Mouse (Mus musculus): ENCODE measurements around the gene Mex3d. TPM values are rescaled to one million over a fixed set of nuclear protein-coding genes. Genes with fewer than 3 reads are reported as not detected.
A peak's percentile ranks its signal among the peaks of the same experiment; 100 is the strongest.

Mex3d gene
- total and polyA plus RNA-seq, 3 experiments = 15.6 to 18.8 TPM; not detected in 1

DNA sequence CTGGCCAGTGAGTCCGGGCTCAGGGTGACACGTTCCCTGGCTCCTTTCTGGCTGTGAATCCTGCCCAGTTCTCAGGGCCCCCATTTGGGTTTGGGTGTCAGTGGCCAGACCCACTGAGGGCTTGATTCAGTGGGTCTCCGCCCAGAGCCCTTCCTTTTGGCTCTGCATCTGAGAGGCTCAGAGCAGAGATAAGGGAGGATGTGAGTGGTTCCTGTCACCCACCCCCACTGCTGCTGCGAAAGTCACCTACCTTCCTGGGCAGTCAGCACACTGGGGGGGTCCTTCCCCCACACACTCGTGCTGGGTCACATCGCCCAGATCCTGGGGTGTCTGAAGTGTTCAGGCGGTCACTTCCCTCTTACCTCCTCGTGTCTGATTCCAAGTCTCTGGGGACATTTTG, 34.7 kb downstream of the Mex3d start (continued):
- TF ChIP-seq ZKSCAN1 (IDR thresholded peaks at IDR 0.05; ENCODE audit: low read depth, low read length) (no peak), MAZ (IDR thresholded peaks at IDR 0.05; ENCODE audit: low read depth, low read length) (peak; percentile 29; the same call in 1 of the 2 replicates)

DNA sequence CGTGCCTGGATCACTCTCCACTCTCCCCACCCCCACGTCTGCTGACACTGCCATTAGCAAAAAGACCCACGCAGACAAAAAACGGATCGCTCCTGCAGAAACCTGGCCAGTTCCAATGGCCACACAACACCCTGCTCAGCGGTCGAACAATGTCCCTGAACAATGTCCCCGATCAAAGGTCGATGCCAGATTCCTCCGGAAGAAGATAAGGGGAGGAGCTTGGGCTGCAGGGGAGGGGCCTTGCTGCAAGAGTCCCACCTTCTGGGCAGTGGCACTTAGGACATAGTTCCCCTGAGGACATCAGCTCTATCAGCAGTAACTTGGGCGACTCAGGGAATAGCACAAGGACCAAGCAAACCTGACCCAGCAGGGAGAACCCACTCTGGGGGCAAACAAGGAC, 35.6 kb downstream of the Mex3d start:
- H3K4me1 ChIP-seq (ENCODE audit: control insufficient read depth in 1 of 2, insufficient read depth in 2 of 2, low read length in 2 of 2) = peaks cover 16 to 23% of the 10 kb centered on the region in 2 experiments
- no peaks in the 10 kb centered on the region for H3K27me3 ChIP-seq (ENCODE audit: control insufficient read depth in 1 of 2, insufficient read depth in 2 of 2, low read length in 2 of 2)
- no peaks in the 10 kb centered on the region; the same call in 1 of the 2 replicates for H3K79me2 ChIP-seq (ENCODE audit: control insufficient read depth, insufficient read depth, low read length, poor library complexity)
- no peak overlapping the region for H3K27ac ChIP-seq (ENCODE audit: control insufficient read depth, low read depth, low read length)
- no peak overlapping the region for H3K4me3 ChIP-seq (ENCODE audit: control insufficient read depth in 1 of 2, insufficient read depth in 1 of 2, low read depth in 2 of 2, low read length in 2 of 2)
- TF ChIP-seq MAX (IDR thresholded peaks at IDR 0.05; ENCODE audit: low read length) = no peak
- TF ChIP-seq CTCF (IDR thresholded peaks at IDR 0.05 in 2 of 3, conservative IDR thresholded peaks at IDR 0.05 in 1 of 3; ENCODE audit: control insufficient read depth in 1 of 3, insufficient read depth in 1 of 3, low read depth in 2 of 3, low read length in 3 of 3, poor library complexity in 1 of 3, severe bottlenecking in 1 of 3) = no peak
- no peak for TF ChIP-seq SIN3A (IDR thresholded peaks at IDR 0.05; ENCODE audit: low read length)
- no peak for TF ChIP-seq JUND (IDR thresholded peaks at IDR 0.05; ENCODE audit: low read depth, low read length)
- TF ChIP-seq GABPA (IDR thresholded peaks at IDR 0.05; ENCODE audit: low read depth, low read length) = no peak
- no peak for TF ChIP-seq CHD2 (IDR thresholded peaks at IDR 0.05; ENCODE audit: low read length)
- no peak for TF ChIP-seq ZKSCAN1 (IDR thresholded peaks at IDR 0.05; ENCODE audit: low read depth, low read length)
- no peak for TF ChIP-seq GATA1 (IDR thresholded peaks at IDR 0.05; ENCODE audit: low read depth, low read length)
- no peak for TF ChIP-seq MEF2A (IDR thresholded peaks at IDR 0.05; ENCODE audit: extremely low read depth, insufficient replicate concordance, low read depth, low read length, poor library complexity, severe bottlenecking)
- no peak for TF ChIP-seq TAL1 (IDR thresholded peaks at IDR 0.05; ENCODE audit: low read length)
- no peak for TF ChIP-seq TBP (IDR thresholded peaks at IDR 0.05; ENCODE audit: low read depth, low read length)
- H3K9ac ChIP-seq (ENCODE audit: control insufficient read depth, low read depth, low read length, poor library complexity, severe bottlenecking) = no peak overlapping the region
- H3K36me3 ChIP-seq (ENCODE audit: control insufficient read depth in 1 of 2, insufficient read depth in 2 of 2, low read length in 2 of 2) = peaks cover 0 to 12% of the 10 kb centered on the region in 2 experiments; a peak in 2 of 4 replicates
- H3K9me3 ChIP-seq (replicated peaks; ENCODE audit: insufficient read depth, low read length) = no peaks in the 10 kb centered on the region
- DNase-seq (ENCODE audit: low read depth, low spot score) = peak; percentile 30

DNA sequence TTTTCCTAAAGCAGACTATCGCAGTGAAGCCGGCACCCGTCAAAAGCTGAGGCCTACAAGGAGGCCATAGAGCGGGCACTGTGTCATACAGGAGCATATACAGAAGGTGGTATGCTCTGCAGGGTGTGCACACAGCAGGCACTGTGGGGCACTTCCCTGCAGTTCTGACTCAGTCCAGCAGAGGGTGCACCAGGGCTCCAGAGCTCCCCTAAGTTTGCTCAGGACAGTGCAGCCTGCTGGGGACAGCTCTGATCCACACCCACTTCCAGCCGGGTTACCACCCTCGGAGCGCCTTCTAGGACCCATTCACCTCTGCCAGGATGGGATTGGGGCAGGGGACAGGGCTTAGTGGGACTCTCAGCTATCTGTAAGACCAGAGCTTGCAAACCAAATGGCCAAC, 37.2 kb downstream of the Mex3d start:
- Histone ChIP-seq H3K4me3 (ENCODE audit: control insufficient read depth in 1 of 2, insufficient read depth in 1 of 2, low read depth in 2 of 2, low read length in 2 of 2) (no peak overlapping the region), H3K4me1 (ENCODE audit: control insufficient read depth in 1 of 2, insufficient read depth in 2 of 2, low read length in 2 of 2) (peaks cover 20 to 26% of the 10 kb centered on the region in 2 experiments), H3K27ac (ENCODE audit: control insufficient read depth, low read depth, low read length) (no peak overlapping the region), H3K9me3 (replicated peaks; ENCODE audit: insufficient read depth, low read length) (no peaks in the 10 kb centered on the region), H3K36me3 (ENCODE audit: control insufficient read depth in 1 of 2, insufficient read depth in 2 of 2, low read length in 2 of 2) (peaks cover 0 to 16% of the 10 kb centered on the region in 2 experiments; a peak in 2 of 4 replicates), H3K79me2 (ENCODE audit: control insufficient read depth, insufficient read depth, low read length, poor library complexity) (no peaks in the 10 kb centered on the region; the same call in 1 of the 2 replicates), H3K27me3 (ENCODE audit: control insufficient read depth in 1 of 2, insufficient read depth in 2 of 2, low read length in 2 of 2) (no peaks in the 10 kb centered on the region), H3K9ac (ENCODE audit: control insufficient read depth, low read depth, low read length, poor library complexity, severe bottlenecking) (no peak overlapping the region)
- TF ChIP-seq SMC3 (IDR thresholded peaks at IDR 0.05; ENCODE audit: low read depth, low read length) (peak; percentile 90), TBP (IDR thresholded peaks at IDR 0.05; ENCODE audit: low read depth, low read length) (no peak), MYB (IDR thresholded peaks at IDR 0.05; ENCODE audit: low read depth, low read length) (no peak), MXI1 (IDR thresholded peaks at IDR 0.05; ENCODE audit: low read depth, low read length) (peak; percentile 24; the same call in 1 of the 2 replicates), ZC3H11A (IDR thresholded peaks at IDR 0.05; ENCODE audit: low read depth, low read length) (peak; percentile 39), RAD21 (IDR thresholded peaks at IDR 0.05; ENCODE audit: low read depth, low read length) (peak; percentile 52), CTCF (IDR thresholded peaks at IDR 0.05 in 2 of 3, conservative IDR thresholded peaks at IDR 0.05 in 1 of 3; ENCODE audit: control insufficient read depth in 1 of 3, insufficient read depth in 1 of 3, low read depth in 2 of 3, low read length in 3 of 3, poor library complexity in 1 of 3, severe bottlenecking in 1 of 3) (peak; percentile 94 to 97 (median 95)), MAZ (IDR thresholded peaks at IDR 0.05; ENCODE audit: low read depth, low read length) (peak; percentile 44; the same call in 1 of the 2 replicates), MYC (IDR thresholded peaks at IDR 0.05; ENCODE audit: low read depth, low read length) (0 out of 2 replicates have a peak, but pooled peaks have one; percentile 12)
- peak; percentile 91 for DNase-seq (ENCODE audit: low read depth, low spot score)
